Mouse (Mus musculus): ENCODE measurements around the gene Npnt. TPM values are rescaled to one million over a fixed set of nuclear protein-coding genes. Genes with fewer than 3 reads are reported as not detected.

Npnt gene
- polyA plus RNA-seq, 1 experiment from 2014 or later: 25.6 TPM

GRCm38 (mm10) chr3:132868838-132869237, 81.3 kb downstream of the Npnt start:
- H3K4me1 ChIP-seq: peaks cover 20% of the 10 kb centered on the region
- H3K27me3 ChIP-seq (replicated peaks): no peaks in the 10 kb centered on the region
- H3K4me3 ChIP-seq: no peak overlapping the region
- WGBS: 48% methylated on average over 2 of the region's 2 CpGs
- H3K9me3 ChIP-seq: no peaks in the 10 kb centered on the region
- H3K9ac ChIP-seq: no peak overlapping the region
- no peak overlapping the region for H3K27ac ChIP-seq (replicated peaks)
- no peak overlapping the region for H3K4me2 ChIP-seq
- no peak for ATAC-seq (ENCODE audit: extremely low read depth, insufficient number of reproducible peaks, low FRiP score, low TSS enrichment)
- no peaks in the 10 kb centered on the region for H3K36me3 ChIP-seq

- ATAC-seq (ENCODE audit: extremely low read depth, insufficient number of reproducible peaks, low FRiP score, low TSS enrichment): no peak
- H3K4me1 ChIP-seq: peaks cover 19% of the 10 kb centered on the region
- no peak overlapping the region for H3K9ac ChIP-seq
- no peak overlapping the region for H3K4me3 ChIP-seq
- H3K27me3 ChIP-seq (replicated peaks): no peaks in the 10 kb centered on the region; the same call in 1 of the 2 replicates
- H3K9me3 ChIP-seq: no peaks in the 10 kb centered on the region
- H3K27ac ChIP-seq (replicated peaks): no peak overlapping the region
- no peak overlapping the region for H3K4me2 ChIP-seq
- 69% methylated on average over 3 of the region's 3 CpGs for WGBS
- H3K36me3 ChIP-seq: no peaks in the 10 kb centered on the region
These were observed 83.1 kb downstream of the Npnt start for GRCm38 (mm10) chr3:132866984-132867383.

- no peak overlapping the region for H3K4me3 ChIP-seq
- no peaks in the 10 kb centered on the region for H3K9me3 ChIP-seq
- no peak overlapping the region for H3K9ac ChIP-seq
- H3K27me3 ChIP-seq (replicated peaks): no peaks in the 10 kb centered on the region; the same call in 1 of the 2 replicates
- no peak for ATAC-seq (ENCODE audit: extremely low read depth, insufficient number of reproducible peaks, low FRiP score, low TSS enrichment)
- H3K4me1 ChIP-seq: peaks cover 13% of the 10 kb centered on the region
- no peak overlapping the region for H3K4me2 ChIP-seq
- H3K27ac ChIP-seq (replicated peaks): no peak overlapping the region
- WGBS: 83% methylated on average over 4 of the region's 4 CpGs
- H3K36me3 ChIP-seq: no peaks in the 10 kb centered on the region
These were observed 84.5 kb downstream of the Npnt start for GRCm38 (mm10) chr3:132865596-132865995.

- Histone ChIP-seq H3K4me2 (no peak overlapping the region), H3K27me3 (replicated peaks) (no peaks in the 10 kb centered on the region; the same call in 1 of the 2 replicates), H3K9me3 (no peaks in the 10 kb centered on the region), H3K9ac (no peak overlapping the region), H3K36me3 (no peaks in the 10 kb centered on the region), H3K4me3 (no peak overlapping the region), H3K27ac (replicated peaks) (no peak overlapping the region), H3K4me1 (peaks cover 19% of the 10 kb centered on the region)
- WGBS: 84% methylated on average over 8 of the region's 8 CpGs
- no peak for ATAC-seq (ENCODE audit: extremely low read depth, insufficient number of reproducible peaks, low FRiP score, low TSS enrichment)
These were observed 85.1 kb downstream of the Npnt start for GRCm38 (mm10) chr3:132864986-132865385.

- Histone ChIP-seq H3K4me2 (no peak overlapping the region), H3K4me1 (peaks cover 24% of the 10 kb centered on the region), H3K36me3 (no peaks in the 10 kb centered on the region), H3K9ac (no peak overlapping the region), H3K27me3 (replicated peaks) (no peaks in the 10 kb centered on the region; the same call in 1 of the 2 replicates), H3K9me3 (no peaks in the 10 kb centered on the region), H3K4me3 (no peak overlapping the region), H3K27ac (replicated peaks) (no peak overlapping the region)
- ATAC-seq (ENCODE audit: extremely low read depth, insufficient number of reproducible peaks, low FRiP score, low TSS enrichment): no peak
- 67% methylated on average over 14 of the region's 14 CpGs for WGBS
These were observed 85.7 kb downstream of the Npnt start for GRCm38 (mm10) chr3:132864329-132864919.

GRCm38 (mm10) chr3:132863843-132864242, 86.2 kb downstream of the Npnt start:
- Histone ChIP-seq H3K36me3 (no peaks in the 10 kb centered on the region), H3K4me2 (no peak overlapping the region), H3K27me3 (replicated peaks) (no peaks in the 10 kb centered on the region; the same call in 1 of the 2 replicates), H3K9ac (no peak overlapping the region), H3K9me3 (no peaks in the 10 kb centered on the region), H3K4me3 (no peak overlapping the region), H3K4me1 (peaks cover 22% of the 10 kb centered on the region), H3K27ac (replicated peaks) (no peak overlapping the region)
- no peak for ATAC-seq (ENCODE audit: extremely low read depth, insufficient number of reproducible peaks, low FRiP score, low TSS enrichment)
- WGBS: 72% methylated on average over 13 of the region's 13 CpGs

- WGBS: 78% methylated on average over 8 of the region's 8 CpGs
- H3K4me1 ChIP-seq: peaks cover 21% of the 10 kb centered on the region
- H3K27me3 ChIP-seq (replicated peaks): no peaks in the 10 kb centered on the region; the same call in 1 of the 2 replicates
- H3K9me3 ChIP-seq: no peaks in the 10 kb centered on the region
- no peak overlapping the region for H3K4me3 ChIP-seq
- no peak overlapping the region for H3K9ac ChIP-seq
- no peak overlapping the region for H3K27ac ChIP-seq (replicated peaks)
- ATAC-seq (ENCODE audit: extremely low read depth, insufficient number of reproducible peaks, low FRiP score, low TSS enrichment): no peak
- no peaks in the 10 kb centered on the region for H3K36me3 ChIP-seq
- no peak overlapping the region for H3K4me2 ChIP-seq
These were observed 89.3 kb downstream of the Npnt start for GRCm38 (mm10) chr3:132860796-132861195.

GRCm38 (mm10) chr3:132859573-132859972, 90.5 kb downstream of the Npnt start:
- no peaks in the 10 kb centered on the region for H3K36me3 ChIP-seq
- peaks cover 21% of the 10 kb centered on the region for H3K4me1 ChIP-seq
- no peaks in the 10 kb centered on the region; the same call in 1 of the 2 replicates for H3K27me3 ChIP-seq (replicated peaks)
- ATAC-seq (ENCODE audit: extremely low read depth, insufficient number of reproducible peaks, low FRiP score, low TSS enrichment): no peak
- 50% methylated on average over 7 of the region's 7 CpGs for WGBS
- H3K9ac ChIP-seq: no peak overlapping the region
- H3K9me3 ChIP-seq: no peaks in the 10 kb centered on the region
- no peak overlapping the region for H3K27ac ChIP-seq (replicated peaks)
- no peak overlapping the region for H3K4me2 ChIP-seq
- no peak overlapping the region for H3K4me3 ChIP-seq

- peaks cover 21% of the 10 kb centered on the region for H3K4me1 ChIP-seq
- no peak overlapping the region for H3K27ac ChIP-seq (replicated peaks)
- no peaks in the 10 kb centered on the region; the same call in 1 of the 2 replicates for H3K27me3 ChIP-seq (replicated peaks)
- H3K36me3 ChIP-seq: no peaks in the 10 kb centered on the region
- no peak for ATAC-seq (ENCODE audit: extremely low read depth, insufficient number of reproducible peaks, low FRiP score, low TSS enrichment)
- H3K4me2 ChIP-seq: no peak overlapping the region
- no peak overlapping the region for H3K4me3 ChIP-seq
- 68% methylated on average over 11 of the region's 11 CpGs for WGBS
- H3K9me3 ChIP-seq: no peaks in the 10 kb centered on the region
- no peak overlapping the region for H3K9ac ChIP-seq
These were observed 91.2 kb downstream of the Npnt start for GRCm38 (mm10) chr3:132858849-132859248.

- H3K4me1 ChIP-seq: peaks cover 29% of the 10 kb centered on the region
- no peak overlapping the region for H3K4me3 ChIP-seq
- H3K4me2 ChIP-seq: no peak overlapping the region
- 42% methylated on average over 6 of the region's 6 CpGs for WGBS
- no peaks in the 10 kb centered on the region for H3K27me3 ChIP-seq (replicated peaks)
- no peak overlapping the region for H3K9ac ChIP-seq
- no peaks in the 10 kb centered on the region for H3K9me3 ChIP-seq
- ATAC-seq (ENCODE audit: extremely low read depth, insufficient number of reproducible peaks, low FRiP score, low TSS enrichment): no peak
- H3K36me3 ChIP-seq: no peaks in the 10 kb centered on the region
- H3K27ac ChIP-seq (replicated peaks): no peak overlapping the region; the same call in 1 of the 2 replicates
These were observed 93.4 kb downstream of the Npnt start for GRCm38 (mm10) chr3:132856651-132857050.

- H3K9me3 ChIP-seq: no peaks in the 10 kb centered on the region
- H3K4me2 ChIP-seq: no peak overlapping the region
- ATAC-seq (ENCODE audit: extremely low read depth, insufficient number of reproducible peaks, low FRiP score, low TSS enrichment): no peak
- no peak overlapping the region for H3K9ac ChIP-seq
- no peak overlapping the region for H3K27ac ChIP-seq (replicated peaks)
- no peaks in the 10 kb centered on the region for H3K36me3 ChIP-seq
- 58% methylated on average over 9 of the region's 9 CpGs for WGBS
- no peak overlapping the region for H3K4me3 ChIP-seq
- peaks cover 29% of the 10 kb centered on the region for H3K4me1 ChIP-seq
- no peaks in the 10 kb centered on the region for H3K27me3 ChIP-seq (replicated peaks)
These were observed 94.5 kb downstream of the Npnt start for GRCm38 (mm10) chr3:132855458-132856212.

- Histone ChIP-seq H3K4me3 (no peak overlapping the region), H3K36me3 (no peaks in the 10 kb centered on the region), H3K9me3 (no peaks in the 10 kb centered on the region), H3K9ac (no peak overlapping the region), H3K4me2 (no peak overlapping the region), H3K27me3 (replicated peaks) (no peaks in the 10 kb centered on the region), H3K27ac (replicated peaks) (no peak overlapping the region), H3K4me1 (peaks cover 16% of the 10 kb centered on the region)
- no peak for ATAC-seq (ENCODE audit: extremely low read depth, insufficient number of reproducible peaks, low FRiP score, low TSS enrichment)
- WGBS: 78% methylated on average over 9 of the region's 9 CpGs
These were observed 95.8 kb downstream of the Npnt start for GRCm38 (mm10) chr3:132854271-132854670.

Data from heart, embryonic 13.5 days (tissue).